Mouse (Mus musculus) kidney, adult 18-20 months (tissue): ENCODE data around the gene Gk5.
"Not testable (repeated sequence)": the region's sequence is repeated elsewhere in the genome, so short reads cannot be mapped to it uniquely, and the experiment has no call there.

ENCODE experiments used
- DNase-seq: peaks from one replicate; pipeline ENCODE4 v3.0.0; 2021

Gk5 gene

GRCm38 (mm10) chr9:96152801-96153200, 33.6 kb downstream of the Gk5 start:
- DNase-seq, result peak; percentile 17

- DNase-seq, result no peak
Measured at GRCm38 (mm10) chr9:96158431-96158830, 39.3 kb downstream of the Gk5 start.

GRCm38 (mm10) chr9:96159047-96159446, 39.9 kb downstream of the Gk5 start:
- no peak for DNase-seq

- DNase-seq, result peak; percentile 11
Measured at GRCm38 (mm10) chr9:96160767-96161166, 41.6 kb downstream of the Gk5 start.

- peak; percentile 14 for DNase-seq
Measured at GRCm38 (mm10) chr9:96162421-96162820, 43.3 kb downstream of the Gk5 start.

- DNase-seq, result no peak
Measured at GRCm38 (mm10) chr9:96163443-96163842, 44.3 kb downstream of the Gk5 start.

GRCm38 (mm10) chr9:96163983-96164382, 44.8 kb downstream of the Gk5 start:
- DNase-seq, result not testable (repeated sequence)

- DNase-seq, result peak; percentile 81
Measured at GRCm38 (mm10) chr9:96167168-96167585, 48.0 kb downstream of the Gk5 start.

- DNase-seq, result no peak
Measured at GRCm38 (mm10) chr9:96170600-96170999, 51.4 kb downstream of the Gk5 start.

- DNase-seq, result no peak
Measured at GRCm38 (mm10) chr9:96184909-96185308, 65.7 kb downstream of the Gk5 start.

GRCm38 (mm10) chr9:96186701-96187100, 67.5 kb downstream of the Gk5 start:
- DNase-seq, result no peak

- DNase-seq, result peak; percentile 90
Measured at GRCm38 (mm10) chr9:96195885-96196622, 76.9 kb downstream of the Gk5 start, which contains the start of gene Tfdp2. Gene Tfdp2, plus strand, starts transcription at chr9:96196275.

GRCm38 (mm10) chr9:96196636-96197181, 77.5 kb downstream of the Gk5 start:
- DNase-seq, result peak; percentile 63

- no peak for DNase-seq
Measured at GRCm38 (mm10) chr9:96197806-96198205, 78.6 kb downstream of the Gk5 start.

GRCm38 (mm10) chr9:96203663-96204062, 84.5 kb downstream of the Gk5 start:
- no peak for DNase-seq

GRCm38 (mm10) chr9:96207428-96207827, 88.3 kb downstream of the Gk5 start:
- DNase-seq, result no peak

- no peak for DNase-seq
Measured at GRCm38 (mm10) chr9:96213036-96213645, 94.0 kb downstream of the Gk5 start.

- no peak for DNase-seq
Measured at GRCm38 (mm10) chr9:96214171-96214570, 95.0 kb downstream of the Gk5 start.

GRCm38 (mm10) chr9:96217299-96217698, 98.1 kb downstream of the Gk5 start:
- no peak for DNase-seq

- no peak for DNase-seq
Measured at GRCm38 (mm10) chr9:96217799-96218198, 98.6 kb downstream of the Gk5 start.

GRCm38 (mm10) chr9:96219114-96219669, 100.0 kb downstream of the Gk5 start:
- DNase-seq, result no peak

GRCm38 (mm10) chr9:96220419-96220818, 101.3 kb downstream of the Gk5 start:
- no peak for DNase-seq

- DNase-seq, result no peak
Measured at GRCm38 (mm10) chr9:96223302-96223701, 104.1 kb downstream of the Gk5 start.

- DNase-seq, result no peak
Measured at GRCm38 (mm10) chr9:96228285-96228684, 109.1 kb downstream of the Gk5 start.
